Mouse (Mus musculus) heart, adult 2 months (tissue): ENCODE measurements around the gene Cldn19. TPM values are rescaled to one million over a fixed set of nuclear protein-coding genes. Genes with fewer than 3 reads are reported as not detected.
A peak's percentile ranks its signal among the peaks of the same experiment; 100 is the strongest.

Source experiments
- DNase-seq, 2 experiments: peaks; one replicate each; pipeline ENCODE4 v3.0.0; 2021
- H3K27ac ChIP-seq: fragments of 200-600 bp; 2 replicates; pipeline ENCODE4 v1.8.1; 2022
- H3K27me3 ChIP-seq: fragments of 200-500 bp; 2 replicates; pipeline ENCODE4 v1.6.1; 2012; ENCODE audit warnings: mild to moderate bottlenecking, low read length, inconsistent platforms, mixed read lengths; ENCODE audit not compliant: control insufficient read depth, insufficient read depth
- H3K36me3 ChIP-seq: fragments of 200-500 bp; 2 replicates; pipeline ENCODE4 v1.6.1; 2012; ENCODE audit warnings: low read length, inconsistent platforms; ENCODE audit not compliant: control insufficient read depth, insufficient read depth
- H3K4me1 ChIP-seq: fragments of 200-500 bp; 2 replicates; pipeline ENCODE4 v1.6.1; 2011; ENCODE audit warnings: low read length; ENCODE audit not compliant: control insufficient read depth, insufficient read depth
- H3K4me3 ChIP-seq: fragments of 200-600 bp; 2 replicates; pipeline ENCODE4 v1.8.1; 2022
- H3K79me2 ChIP-seq: fragments of 200-500 bp; replicated peaks from 2 replicates; pipeline ENCODE4 v1.6.1; 2012; ENCODE audit warnings: mild to moderate bottlenecking, inconsistent platforms, low read length, moderate library complexity, mixed read lengths; ENCODE audit not compliant: control insufficient read depth, insufficient read depth
- H3K9ac ChIP-seq: fragments of 200-500 bp; 2 replicates; pipeline ENCODE4 v1.6.1; 2012; ENCODE audit warnings: low read depth, mild to moderate bottlenecking, control low read depth, inconsistent platforms, low read length, mixed read lengths
- CTCF ChIP-seq: fragments of 200-600 bp; IDR thresholded peaks from 2 replicates; pipeline ENCODE4 v1.8.1; 2022; ENCODE audit warnings: antibody characterized with exemption, mild to moderate bottlenecking, moderate library complexity
- EP300 ChIP-seq: fragments of 200-500 bp; IDR thresholded peaks from 2 replicates; pipeline ENCODE4 v1.6.1; 2011; ENCODE audit warnings: low read depth, low read length, control low read depth; ENCODE audit not compliant: insufficient read depth
- POLR2A ChIP-seq: fragments of 200-500 bp; IDR thresholded peaks from 2 replicates; pipeline ENCODE4 v1.6.1; 2011; ENCODE audit warnings: mild to moderate bottlenecking, low read depth, low read length, control low read depth; ENCODE audit not compliant: insufficient read depth
- WGBS: fragments of 180-500 bp; shearing (Covaris S2); methylation state at CpG from one replicate; pipeline ENCODE4 v1.1.7; 2018; 5-methylcytosine and 5-hydroxymethylcytosine counted together
- intact Hi-C: fragments of 180-260 bp; cut with DNase I; formaldehyde crosslinking; loops from one replicate; pipeline ENCODE4 v1.15.1; 2025
- polyA plus RNA-seq: library from polyadenylated mRNA; depleted of rRNA; stranded (reverse); fragments of >200 nt; gene quantifications from 2 replicates; pipeline ENCODE4 v1.2.3, GENCODE M21; 2012
- total RNA-seq, 2 experiments: library from RNA; stranded (reverse); gene quantifications; 2 replicates each; pipeline ENCODE4 v1.2.3; 2021

Gene Cldn19
- total and polyA plus RNA-seq, 3 experiments = 0.37 TPM; not detected in 2

DNA sequence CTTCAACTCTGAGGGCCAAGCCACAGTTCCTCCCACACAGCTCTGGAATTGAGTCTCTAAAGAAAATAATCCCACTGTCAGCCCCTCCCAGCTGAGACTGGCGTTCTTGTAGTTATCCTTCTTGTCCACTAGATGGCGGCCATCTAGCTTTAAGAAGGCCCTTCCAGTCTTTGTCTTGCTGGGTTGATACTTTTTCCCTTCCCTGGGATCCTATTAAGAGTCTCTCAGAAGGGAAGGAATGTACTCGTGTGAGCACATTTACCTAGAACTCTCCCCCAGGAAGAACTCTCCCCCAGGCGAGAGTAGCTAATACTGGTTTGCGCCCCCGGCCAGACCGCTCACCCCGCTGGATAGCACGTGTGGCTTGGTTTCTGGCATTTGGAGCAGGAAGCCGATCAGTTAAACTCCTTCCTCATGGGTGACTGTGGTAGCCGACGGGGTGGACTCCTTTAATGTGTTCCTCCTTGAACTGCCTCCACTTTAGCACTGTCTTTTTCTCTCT is 16.0 kb upstream of the Cldn19 start:
- Histone ChIP-seq H3K36me3 (no peaks in the 10 kb centered on the region), H3K79me2 (no peaks in the 10 kb centered on the region), H3K4me1 (no peaks in the 10 kb centered on the region; the same call in 1 of the 2 replicates), H3K27ac (no peak overlapping the region; the same call in 1 of the 2 replicates), H3K9ac (peak overlapping the region; percentile 62), H3K27me3 (no peaks in the 10 kb centered on the region), H3K4me3 (no peak overlapping the region)
- peak; percentile 96 for TF ChIP-seq CTCF
- no peak for TF ChIP-seq POLR2A
- intact Hi-C loops = loop anchor here (2.0 kb wide), 1 partner anchor 100 kb away; no protein-coding TSS in a partner anchor
- WGBS = 24% methylated on average over 12 of the region's 12 CpGs
- peak; percentile 40 to 48 for DNase-seq

DNA sequence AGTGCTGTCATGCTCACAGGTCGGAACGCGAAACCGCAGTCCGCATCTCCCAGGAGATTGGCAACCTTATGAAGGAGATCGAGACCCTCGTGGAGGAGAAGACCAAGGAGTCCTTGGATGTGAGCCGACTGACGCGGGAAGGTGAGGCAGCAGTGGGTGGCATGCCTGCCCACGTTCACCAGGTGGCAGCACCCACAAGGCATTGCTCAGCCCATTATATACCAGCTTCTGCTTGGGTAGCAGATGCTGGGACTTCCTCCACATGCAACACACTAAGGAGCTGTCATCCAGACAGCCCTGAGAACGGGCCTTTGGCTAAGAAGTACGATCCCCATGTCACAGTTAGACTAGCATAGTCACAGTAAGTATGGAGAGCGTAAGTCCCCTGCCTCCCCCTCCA is 13.6 kb upstream of the Cldn19 start:
- no peaks in the 10 kb centered on the region; the same call in 1 of the 2 replicates for H3K4me1 ChIP-seq
- TF ChIP-seq CTCF (peak; percentile 77), POLR2A (no peak), EP300 (no peak)
- WGBS = 87% methylated on average over 14 of the region's 14 CpGs
- peak in 1 of 2 experiments; percentile 49 for DNase-seq
- intact Hi-C loops = no loop called here
- H3K27ac ChIP-seq = no peak overlapping the region
- no peaks in the 10 kb centered on the region for H3K36me3 ChIP-seq
- H3K79me2 ChIP-seq = no peaks in the 10 kb centered on the region
- H3K9ac ChIP-seq = no peak overlapping the region
- no peaks in the 10 kb centered on the region for H3K27me3 ChIP-seq
- no peak overlapping the region for H3K4me3 ChIP-seq

DNA sequence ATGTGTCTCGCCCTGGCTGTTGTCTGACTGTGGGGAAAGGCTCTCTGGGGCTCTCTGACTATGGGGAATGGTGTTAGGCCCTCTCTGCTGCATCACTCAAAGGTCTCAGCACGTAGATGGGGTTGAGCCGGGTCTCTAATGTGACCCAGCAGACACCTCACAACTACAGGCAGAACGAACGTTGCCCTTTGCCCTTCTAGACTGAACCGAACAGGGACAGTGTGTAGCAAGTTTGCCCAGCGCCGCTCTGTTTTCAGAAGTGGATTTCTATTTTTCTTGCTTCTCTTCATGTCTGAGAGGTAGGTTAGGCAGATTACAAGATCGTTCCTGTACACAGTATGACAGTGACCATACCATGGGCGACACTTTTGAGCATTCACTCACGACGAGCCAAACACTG is 12.6 kb upstream of the Cldn19 start:
- WGBS = 91% methylated on average over 12 of the region's 12 CpGs
- H3K36me3 ChIP-seq = no peaks in the 10 kb centered on the region

GRCm38 (mm10) chr4:119244468-119245240 is 10.6 kb upstream of the Cldn19 start:
- no peak overlapping the region for H3K9ac ChIP-seq
- TF ChIP-seq POLR2A = no peak
- TF ChIP-seq EP300 = no peak
- TF ChIP-seq CTCF = no peak
- no peak overlapping the region for H3K27ac ChIP-seq

More for the DNA sequence above, 12.6 kb upstream of the Cldn19 start:
- intact Hi-C loops = no loop called here
- no peak overlapping the region for H3K4me3 ChIP-seq
- H3K27me3 ChIP-seq = no peaks in the 10 kb centered on the region
- no peak for DNase-seq
- peaks cover 1% of the 10 kb centered on the region; the same call in 1 of the 2 replicates for H3K4me1 ChIP-seq
- no peak for TF ChIP-seq EP300
- TF ChIP-seq POLR2A = no peak
- no peak for TF ChIP-seq CTCF
- H3K27ac ChIP-seq = no peak overlapping the region
- no peaks in the 10 kb centered on the region for H3K79me2 ChIP-seq
- no peak overlapping the region for H3K9ac ChIP-seq

DNA sequence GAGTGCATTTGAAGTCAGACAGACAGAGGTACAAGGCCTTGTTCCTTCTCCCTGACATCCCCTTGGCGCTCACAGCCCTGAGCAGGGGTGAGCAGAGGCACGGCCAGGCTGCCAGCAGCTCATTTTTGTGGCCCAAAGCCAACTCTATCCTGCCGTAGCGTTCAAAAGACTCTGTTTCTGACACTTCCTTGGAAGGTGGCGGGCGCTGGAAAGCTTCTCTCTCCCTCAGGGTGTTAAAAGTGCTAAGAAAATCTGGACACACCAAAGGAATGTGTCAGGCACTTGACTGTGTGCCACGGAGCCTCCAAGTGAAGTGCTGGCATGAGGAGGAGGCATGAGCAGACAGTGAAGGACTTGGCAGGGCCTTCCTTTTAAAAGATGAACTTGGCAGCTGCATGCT is 9.7 kb upstream of the Cldn19 start:
- no peak overlapping the region; the same call in 1 of the 2 replicates for H3K9ac ChIP-seq
- peaks cover 4% of the 10 kb centered on the region for H3K4me1 ChIP-seq
- no peak for TF ChIP-seq CTCF
- TF ChIP-seq POLR2A = no peak
- no peak for TF ChIP-seq EP300
- H3K27ac ChIP-seq = no peak overlapping the region
- H3K4me3 ChIP-seq = no peak overlapping the region
- no peaks in the 10 kb centered on the region for H3K79me2 ChIP-seq
- DNase-seq = peak in 1 of 2 experiments; percentile 57
- no peaks in the 10 kb centered on the region for H3K27me3 ChIP-seq
- 34% methylated on average over 7 of the region's 7 CpGs for WGBS
- intact Hi-C loops = loop anchor here (5.0 kb wide), 5 partner anchors 77 to 422 kb away; partner anchors contain the start of genes Foxj3, Frg2f1, Ppcs and Ppih
- no peaks in the 10 kb centered on the region for H3K36me3 ChIP-seq

More at GRCm38 (mm10) chr4:119244468-119245240, 10.6 kb upstream of the Cldn19 start:
- no peaks in the 10 kb centered on the region for H3K36me3 ChIP-seq
- intact Hi-C loops = loop anchor here (5.0 kb wide), 5 partner anchors 78 to 423 kb away; partner anchors contain the start of genes Foxj3, Frg2f1, Ppcs and Ppih
- no peaks in the 10 kb centered on the region for H3K79me2 ChIP-seq
- peak in 1 of 2 experiments; percentile 41 for DNase-seq
- H3K4me1 ChIP-seq = peaks cover 4% of the 10 kb centered on the region
- H3K27me3 ChIP-seq = no peaks in the 10 kb centered on the region
- WGBS = 78% methylated on average over 22 of the region's 22 CpGs
- no peak overlapping the region for H3K4me3 ChIP-seq
